Mouse (Mus musculus): ENCODE results near the gene Tmem269. TPM values are rescaled to one million over a fixed set of nuclear protein-coding genes. Genes with fewer than 3 reads are reported as not detected.

Tmem269 gene
- total RNA-seq (2023; ENCODE audit: inconsistent age) = not detected in 4 replicates

DNA sequence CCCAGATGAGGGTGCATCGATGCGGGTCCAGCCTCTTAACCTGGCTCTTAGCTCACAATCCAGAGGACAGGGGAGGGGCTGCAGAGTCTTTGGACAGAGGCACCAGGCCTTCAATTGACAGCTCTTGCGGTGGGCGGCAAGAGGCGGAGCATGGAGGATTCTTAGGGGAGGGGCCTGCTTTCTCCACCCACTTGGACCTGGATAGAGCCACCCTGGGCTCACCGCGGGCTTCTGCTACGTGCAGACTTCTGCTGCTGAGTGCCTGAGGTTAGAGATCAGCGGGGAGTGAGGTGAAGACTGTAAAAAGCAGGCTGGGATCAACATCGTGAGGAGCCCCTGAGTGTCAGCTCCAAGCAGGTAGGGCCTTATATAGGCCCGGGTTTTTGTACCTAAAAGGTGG, at the start of gene Tmem269:
TSS of gene Tmem269 (minus strand) at position 49 of the 400 bp plus-strand sequence.

DNA sequence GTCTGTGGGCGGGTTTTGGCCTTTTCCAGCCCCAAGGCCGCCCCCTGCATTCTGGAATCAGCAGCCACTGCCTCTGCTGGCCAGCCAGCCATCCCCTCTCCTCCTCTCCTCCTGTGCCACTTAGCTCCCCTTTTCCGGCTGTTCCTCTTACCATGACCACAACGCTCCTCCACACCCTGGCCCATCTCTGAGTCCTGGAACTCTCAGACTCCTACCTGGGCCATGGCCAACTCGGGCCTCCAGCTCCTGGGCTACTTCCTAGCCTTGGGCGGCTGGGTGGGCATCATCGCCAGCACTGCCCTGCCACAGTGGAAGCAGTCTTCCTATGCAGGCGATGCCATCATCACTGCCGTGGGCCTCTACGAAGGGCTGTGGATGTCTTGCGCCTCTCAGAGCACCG, 37.3 kb upstream of the Tmem269 start, which contains the start of gene Cldn19:
TSS of gene Cldn19 (plus strand) at position 64 of the 400 bp plus-strand sequence.

DNA sequence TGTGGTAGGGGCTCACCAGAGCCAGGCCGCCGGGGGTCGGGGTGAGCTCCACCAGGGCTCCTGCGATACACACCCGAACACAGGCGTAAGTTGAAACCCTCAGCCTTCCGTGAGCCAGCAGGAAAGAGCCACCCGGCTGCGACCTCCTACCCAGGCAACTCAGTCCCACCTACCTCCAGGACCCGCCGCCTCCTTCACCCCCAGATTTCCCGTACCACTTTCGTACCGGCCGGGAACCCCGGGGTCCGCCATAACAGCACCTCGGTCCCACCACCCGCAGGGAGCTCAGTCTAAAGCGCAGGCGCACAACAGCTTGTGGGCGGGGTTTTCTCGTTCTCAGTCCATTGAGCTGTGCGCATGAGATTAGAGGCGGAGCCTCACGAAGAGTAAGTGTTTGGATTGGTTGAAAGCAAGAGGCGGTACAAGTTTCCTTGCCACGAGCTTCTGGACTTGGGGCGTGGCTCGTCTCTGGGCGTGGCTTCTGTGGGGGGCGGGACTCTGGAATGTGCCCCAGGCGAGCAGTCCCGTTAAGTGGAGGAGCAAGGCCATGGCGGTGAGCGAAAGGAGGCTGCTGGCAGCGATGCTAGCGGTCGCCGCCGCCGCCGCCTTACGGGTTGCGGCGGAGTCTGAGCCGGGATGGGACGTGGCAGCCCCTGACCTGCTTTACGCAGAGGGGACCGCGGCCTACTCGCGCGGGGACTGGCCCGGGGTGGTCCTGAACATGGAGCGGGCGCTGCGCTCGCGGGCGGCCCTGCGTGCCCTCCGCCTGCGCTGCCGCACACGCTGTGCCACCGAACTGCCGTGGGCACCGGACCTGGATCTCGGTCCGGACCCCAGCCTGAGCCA, 14.6 kb upstream of the Tmem269 start, which contains the start of the genes AU022252 and P3h1:
TSS of gene AU022252 (minus strand) at position 303 of the 846 bp plus-strand sequence.
TSS of gene P3h1 (plus strand) at position 506 of the 846 bp plus-strand sequence.

GRCm38 (mm10) chr4:119194909-119195581, 23.0 kb downstream of the Tmem269 start, which contains the start of gene Svbp:
TSS of gene Svbp (plus strand) at chr4:119195306.

DNA sequence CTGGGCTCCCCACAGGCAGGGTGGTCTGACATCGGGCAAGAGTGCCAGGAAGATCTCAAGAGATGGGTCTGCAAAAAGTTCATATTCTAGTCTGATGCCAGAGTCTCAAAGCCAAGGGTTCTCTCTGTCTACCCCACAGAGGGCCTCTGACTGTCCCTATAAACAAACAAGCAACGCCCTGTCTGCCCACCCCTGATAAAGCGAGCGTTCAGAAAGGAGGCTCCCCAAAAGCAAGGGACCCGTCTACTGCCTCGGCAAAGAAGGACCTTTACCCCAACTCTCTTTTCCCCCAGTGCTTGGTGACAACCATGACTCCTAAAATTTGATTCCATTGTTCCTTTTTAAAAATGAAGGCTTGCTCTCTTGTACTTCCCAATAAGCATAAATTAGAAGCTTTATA, 28.2 kb downstream of the Tmem269 start, which contains the start of gene Ermap:
TSS of gene Ermap (minus strand) at position 148 of the 400 bp plus-strand sequence.

DNA sequence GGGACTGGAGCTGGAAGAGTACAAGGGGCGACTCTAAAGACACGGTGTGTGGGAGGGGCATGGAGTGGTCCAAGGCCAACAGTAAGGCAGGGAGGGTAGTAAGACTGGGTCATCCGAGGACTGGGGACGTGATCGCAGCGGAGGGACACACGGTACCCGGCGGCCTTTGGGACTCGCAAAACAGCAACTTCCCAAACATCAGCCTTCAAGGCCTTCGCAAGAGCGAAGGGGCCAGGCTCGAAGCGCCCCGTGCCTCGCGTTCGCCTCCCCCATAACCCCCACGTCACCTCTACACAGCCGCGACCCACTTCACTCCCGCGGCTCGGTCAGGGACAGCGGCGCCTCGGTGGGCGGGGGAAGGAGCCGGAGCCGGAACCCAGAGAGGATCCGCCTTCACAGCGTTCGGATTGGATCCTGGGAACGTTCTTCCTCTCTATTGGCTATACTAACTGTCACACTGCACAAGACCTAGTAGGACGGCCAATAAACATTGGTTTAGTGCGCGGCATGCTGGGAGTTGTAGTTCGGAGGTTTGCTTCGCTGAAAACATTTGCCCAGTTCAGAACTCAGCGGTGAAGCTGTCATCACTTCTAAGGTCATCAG, 44.1 kb downstream of the Tmem269 start, which contains the start of gene Zfp691:
TSS of gene Zfp691 (minus strand) at position 345 of the 603 bp plus-strand sequence.

Other genes starting within 250 kb of the Tmem269 start
- gene Slc2a1, start 109.5 kb downstream of the Tmem269 start, total RNA-seq (2023; ENCODE audit: inconsistent age) = 45.6 to 51.8 TPM (median 51.3 TPM) in 4 replicates
- 8.3 to 13.8 TPM (median 10.6 TPM) in 4 replicates for gene Zfp691, start 44.0 kb downstream of the Tmem269 start, total RNA-seq (2023; ENCODE audit: inconsistent age)
- gene Ermap, start 28.2 kb downstream of the Tmem269 start, total RNA-seq (2023; ENCODE audit: inconsistent age) = 0.74 to 3.5 TPM (median 1.1 TPM) in 4 replicates
- 22.4 to 25.2 TPM (median 23.2 TPM) in 4 replicates for gene Svbp, start 22.9 kb downstream of the Tmem269 start, total RNA-seq (2023; ENCODE audit: inconsistent age)
- 9.6 to 13.7 TPM (median 11.9 TPM) in 4 replicates for gene AU022252, start 14.5 kb upstream of the Tmem269 start, total RNA-seq (2023; ENCODE audit: inconsistent age)
- gene P3h1, start 14.7 kb upstream of the Tmem269 start, total RNA-seq (2023; ENCODE audit: inconsistent age) = 1.3 to 3.6 TPM (median 2.0 TPM) in 4 replicates
- gene Cldn19, start 37.2 kb upstream of the Tmem269 start, total RNA-seq (2023; ENCODE audit: inconsistent age) = not detected in 4 replicates
- gene Ybx1, start 76.4 kb upstream of the Tmem269 start, total RNA-seq (2023; ENCODE audit: inconsistent age) = 409 to 442 TPM (median 426 TPM) in 4 replicates
- 25.2 to 29.8 TPM (median 27.0 TPM) in 4 replicates for gene Ppih, start 102.3 kb upstream of the Tmem269 start, total RNA-seq (2023; ENCODE audit: inconsistent age)
- gene Ccdc30, start 197.3 kb upstream of the Tmem269 start, total RNA-seq (2023; ENCODE audit: inconsistent age) = 0.63 to 1.2 TPM (median 0.74 TPM) in 3 of 4 replicates, not detected in the other
- 8.9 to 12.1 TPM (median 10.3 TPM) in 4 replicates for gene Ppcs, start 204.2 kb upstream of the Tmem269 start, total RNA-seq (2023; ENCODE audit: inconsistent age)
- gene Zmynd12, start 204.6 kb upstream of the Tmem269 start, total RNA-seq (2023; ENCODE audit: inconsistent age) = not detected in 4 replicates